Mouse (Mus musculus) midbrain, embryonic 16.5 days (tissue): ENCODE measurements around the gene Gltp. TPM values are rescaled to one million over a fixed set of nuclear protein-coding genes. Genes with fewer than 3 reads are reported as not detected.

Source experiments
- ATAC-seq: fragments of 200-750 bp; cut with Nextera tagmentation; 2 replicates; pipeline ENCODE4 v1.8.0; 2017; ENCODE audit warnings: moderate TSS enrichment
- H3K27ac ChIP-seq: fragments of 300-500 bp; sonication (generic); 2 replicates; pipeline ENCODE4 v1.5.1; 2014; ENCODE audit warnings: mild to moderate bottlenecking, low read length, mixed read lengths
- H3K27me3 ChIP-seq: fragments of 300-500 bp; sonication (generic); 2 replicates; pipeline ENCODE4 v1.6.1; 2014; ENCODE audit warnings: low read depth, low read length, mixed read lengths; ENCODE audit not compliant: control insufficient read depth, insufficient read depth
- H3K36me3 ChIP-seq: fragments of 300-500 bp; sonication (generic); 2 replicates; pipeline ENCODE4 v1.6.1; 2014; ENCODE audit warnings: mild to moderate bottlenecking, low read length, moderate library complexity, mixed read lengths; ENCODE audit not compliant: control insufficient read depth, insufficient read depth
- H3K4me1 ChIP-seq: fragments of 300-500 bp; sonication (generic); 2 replicates; pipeline ENCODE4 v1.6.1; 2014; ENCODE audit warnings: mild to moderate bottlenecking, low read length, mixed read lengths; ENCODE audit not compliant: control insufficient read depth, insufficient read depth
- H3K4me2 ChIP-seq: fragments of 300-500 bp; sonication (generic); 2 replicates; pipeline ENCODE4 v1.6.1; 2014; ENCODE audit warnings: mild to moderate bottlenecking, low read length, mixed read lengths
- H3K4me3 ChIP-seq: fragments of 300-500 bp; sonication (generic); 2 replicates; pipeline ENCODE4 v1.5.1; 2014; ENCODE audit warnings: low read depth, mild to moderate bottlenecking, low read length, moderate library complexity, mixed read lengths
- H3K9ac ChIP-seq: fragments of 300-500 bp; sonication (generic); 2 replicates; pipeline ENCODE4 v1.6.1; 2014; ENCODE audit warnings: low read depth, low read length, mixed read lengths
- H3K9me3 ChIP-seq: fragments of 300-500 bp; sonication (generic); replicated peaks from 2 replicates; pipeline ENCODE4 v1.6.1; 2014; ENCODE audit warnings: mild to moderate bottlenecking, low read length, mixed read lengths; ENCODE audit not compliant: control insufficient read depth, poor library complexity, severe bottlenecking
- WGBS: fragments of 180-500 bp; shearing (Covaris S2); extraction: QIAGEN DNeasy Blood & Tissue Kit; methylation state at CpG from one replicate; pipeline ENCODE4 v1.1.7; 2014; 5-methylcytosine and 5-hydroxymethylcytosine counted together
- polyA plus RNA-seq: library from polyadenylated mRNA; unstranded; fragments of >200 nt; fragmentation: Nextera tagmentation; extraction: Ambion mirVana; gene quantifications from 2 replicates; pipeline ENCODE4 v1.2.1, GENCODE M21; 2015

Gltp gene
- 34.2 and 39.4 TPM in 2 replicates for polyA plus RNA-seq

GRCm38 (mm10) chr5:114690633-114691567 is at the start of gene Gltp:
Gltp (minus strand) TSS chr5:114690984.
- H3K4me1 ChIP-seq = peaks cover 12% of the 10 kb centered on the region
- no peak within 1 kb of the TSS for H3K27ac ChIP-seq
- peak within 1 kb of the TSS; percentile 88 for H3K4me3 ChIP-seq
- peak within 1 kb of the TSS; percentile 93 for H3K9ac ChIP-seq
- no peaks in the 10 kb centered on the region for H3K36me3 ChIP-seq
- H3K4me2 ChIP-seq = peak within 1 kb of the TSS; percentile 90
- WGBS = 4% methylated on average over 75 of the region's 75 CpGs
- H3K9me3 ChIP-seq = no peaks in the 10 kb centered on the region
- H3K27me3 ChIP-seq = no peaks in the 10 kb centered on the region
- peak; percentile 97 for ATAC-seq

GRCm38 (mm10) chr5:114738707-114739241 is 48.0 kb upstream of the Gltp start:
- H3K9me3 ChIP-seq = no peaks in the 10 kb centered on the region
- peaks cover 44% of the 10 kb centered on the region for H3K36me3 ChIP-seq
- H3K27me3 ChIP-seq = no peaks in the 10 kb centered on the region
- H3K27ac ChIP-seq = no peak overlapping the region
- ATAC-seq = no peak
- H3K9ac ChIP-seq = no peak overlapping the region
- no peaks in the 10 kb centered on the region for H3K4me1 ChIP-seq
- no peak overlapping the region for H3K4me3 ChIP-seq
- no peak overlapping the region for H3K4me2 ChIP-seq
- WGBS = 88% methylated on average over 12 of the region's 12 CpGs

GRCm38 (mm10) chr5:114737090-114737887 is 46.5 kb upstream of the Gltp start:
- no peaks in the 10 kb centered on the region for H3K27me3 ChIP-seq
- no peak for ATAC-seq
- no peak overlapping the region for H3K4me3 ChIP-seq
- 84% methylated on average over 21 of the region's 21 CpGs for WGBS
- peaks cover 37% of the 10 kb centered on the region for H3K36me3 ChIP-seq
- no peaks in the 10 kb centered on the region for H3K4me1 ChIP-seq
- no peak overlapping the region for H3K27ac ChIP-seq
- no peak overlapping the region for H3K4me2 ChIP-seq
- H3K9ac ChIP-seq = no peak overlapping the region
- H3K9me3 ChIP-seq = no peaks in the 10 kb centered on the region

GRCm38 (mm10) chr5:114733606-114734005 is 42.8 kb upstream of the Gltp start:
- Histone ChIP-seq H3K9ac (no peak overlapping the region), H3K27ac (no peak overlapping the region), H3K36me3 (peaks cover 51% of the 10 kb centered on the region), H3K4me2 (no peak overlapping the region), H3K27me3 (no peaks in the 10 kb centered on the region), H3K4me3 (no peak overlapping the region), H3K4me1 (no peaks in the 10 kb centered on the region), H3K9me3 (no peaks in the 10 kb centered on the region)
- no peak for ATAC-seq
- WGBS = 97% methylated on average over 15 of the region's 15 CpGs

GRCm38 (mm10) chr5:114731969-114732368 is 41.2 kb upstream of the Gltp start:
- no peaks in the 10 kb centered on the region for H3K9me3 ChIP-seq
- no peaks in the 10 kb centered on the region for H3K4me1 ChIP-seq
- no peak overlapping the region for H3K27ac ChIP-seq
- H3K4me2 ChIP-seq = no peak overlapping the region
- H3K4me3 ChIP-seq = no peak overlapping the region
- H3K27me3 ChIP-seq = no peaks in the 10 kb centered on the region
- H3K9ac ChIP-seq = no peak overlapping the region
- ATAC-seq = no peak
- H3K36me3 ChIP-seq = peaks cover 47% of the 10 kb centered on the region
- WGBS = 95% methylated on average over 15 of the region's 15 CpGs

GRCm38 (mm10) chr5:114731498-114731897 is 40.7 kb upstream of the Gltp start:
- Histone ChIP-seq H3K27me3 (no peaks in the 10 kb centered on the region), H3K4me2 (no peak overlapping the region), H3K9me3 (no peaks in the 10 kb centered on the region), H3K36me3 (peaks cover 42% of the 10 kb centered on the region), H3K9ac (no peak overlapping the region), H3K4me1 (no peaks in the 10 kb centered on the region), H3K27ac (no peak overlapping the region), H3K4me3 (no peak overlapping the region)
- 66% methylated on average over 6 of the region's 6 CpGs for WGBS
- no peak for ATAC-seq

GRCm38 (mm10) chr5:114730129-114730528 is 39.3 kb upstream of the Gltp start:
- no peak overlapping the region for H3K27ac ChIP-seq
- H3K4me1 ChIP-seq = no peaks in the 10 kb centered on the region
- WGBS = 77% methylated on average over 10 of the region's 10 CpGs
- no peak overlapping the region for H3K9ac ChIP-seq
- no peak overlapping the region for H3K4me2 ChIP-seq
- peaks cover 41% of the 10 kb centered on the region for H3K36me3 ChIP-seq
- no peak overlapping the region for H3K4me3 ChIP-seq
- ATAC-seq = no peak
- no peaks in the 10 kb centered on the region for H3K27me3 ChIP-seq
- H3K9me3 ChIP-seq = no peaks in the 10 kb centered on the region

GRCm38 (mm10) chr5:114728160-114728559 is 37.4 kb upstream of the Gltp start:
- Histone ChIP-seq H3K4me2 (no peak overlapping the region), H3K9me3 (no peaks in the 10 kb centered on the region), H3K4me3 (no peak overlapping the region), H3K27me3 (no peaks in the 10 kb centered on the region), H3K4me1 (no peaks in the 10 kb centered on the region), H3K36me3 (peaks cover 41% of the 10 kb centered on the region), H3K27ac (no peak overlapping the region), H3K9ac (no peak overlapping the region)
- WGBS = 89% methylated on average over 10 of the region's 10 CpGs
- no peak for ATAC-seq
